Mouse (Mus musculus): ENCODE results near the gene Polr3e. TPM values are rescaled to one million over a fixed set of nuclear protein-coding genes. Genes with fewer than 3 reads are reported as not detected.

The Polr3e gene
- polyA plus RNA-seq, 1 experiment from 2014 or later = 19.9 TPM

GRCm38 (mm10) chr7:120879972-120880371 is 37.6 kb upstream of the Polr3e start:
- WGBS = 97% methylated on average over 3 of the region's 3 CpGs
- Histone ChIP-seq H3K4me2 (no peak overlapping the region), H3K27ac (ENCODE audit: low read depth, low read length) (no peak overlapping the region), H3K9ac (ENCODE audit: low read length) (no peak overlapping the region), H3K9me3 (ENCODE audit: control insufficient read depth, low read length) (no peaks in the 10 kb centered on the region), H3K4me3 (ENCODE audit: low read depth, low read length) (no peak overlapping the region), H3K4me1 (ENCODE audit: control insufficient read depth, insufficient read depth, low read length) (no peaks in the 10 kb centered on the region), H3K27me3 (ENCODE audit: control insufficient read depth, insufficient read depth, low read length) (no peaks in the 10 kb centered on the region), H3K36me3 (ENCODE audit: control insufficient read depth, insufficient read depth, low read length) (no peaks in the 10 kb centered on the region)
- DNase-seq (ENCODE audit: low spot score, missing footprints) (no peak), ATAC-seq (ENCODE audit: low FRiP score) (no peak)

DNA sequence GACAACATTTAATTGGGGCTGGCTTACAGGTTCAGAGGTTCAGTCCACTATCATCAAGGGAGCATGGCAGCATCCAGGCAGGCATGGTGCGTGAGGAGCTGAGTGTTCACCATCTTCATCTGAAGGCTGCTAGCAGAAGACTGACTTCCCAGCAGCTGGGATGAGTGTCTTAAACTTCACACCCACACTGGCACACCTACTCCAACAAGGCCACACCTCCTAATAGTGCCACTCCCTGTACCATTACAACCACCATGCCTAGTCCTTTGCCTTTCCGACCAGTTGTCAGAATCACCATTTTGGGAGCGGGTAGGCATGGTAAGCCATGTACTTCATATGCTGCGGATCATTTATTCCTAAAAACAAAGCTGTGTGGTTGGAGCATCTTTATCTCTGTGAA is 36.8 kb upstream of the Polr3e start:
- H3K9me3 ChIP-seq (ENCODE audit: control insufficient read depth, low read length) = no peaks in the 10 kb centered on the region
- no peak for ATAC-seq (ENCODE audit: low FRiP score)
- no peak overlapping the region for H3K4me2 ChIP-seq
- H3K4me3 ChIP-seq (ENCODE audit: low read depth, low read length) = no peak overlapping the region
- no peaks in the 10 kb centered on the region for H3K36me3 ChIP-seq (ENCODE audit: control insufficient read depth, insufficient read depth, low read length)
- H3K27me3 ChIP-seq (ENCODE audit: control insufficient read depth, insufficient read depth, low read length) = no peaks in the 10 kb centered on the region
- no peak overlapping the region for H3K27ac ChIP-seq (ENCODE audit: low read depth, low read length)
- WGBS = 97% methylated on average over 4 of the region's 4 CpGs
- DNase-seq (ENCODE audit: low spot score, missing footprints) = no peak
- H3K9ac ChIP-seq (ENCODE audit: low read length) = no peak overlapping the region
- no peaks in the 10 kb centered on the region for H3K4me1 ChIP-seq (ENCODE audit: control insufficient read depth, insufficient read depth, low read length)

DNA sequence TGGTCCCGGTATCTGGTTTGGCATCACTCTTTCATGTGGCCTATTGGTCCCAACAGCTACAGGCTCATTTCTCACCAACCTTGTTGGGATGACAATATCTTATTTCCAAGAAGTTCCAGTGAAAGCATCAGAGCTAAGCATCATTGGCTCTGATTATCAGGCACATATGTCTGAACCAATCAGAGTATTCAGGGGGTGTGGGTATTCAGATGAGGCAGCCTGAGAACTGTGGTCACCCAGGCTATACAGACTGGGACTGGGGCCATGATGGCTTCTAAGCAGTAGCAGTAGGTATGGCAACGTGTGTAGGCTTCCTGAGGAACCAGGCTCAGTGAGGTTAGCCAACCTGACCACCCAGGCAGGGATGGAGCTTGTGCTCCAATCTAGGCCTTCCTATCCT is 36.1 kb upstream of the Polr3e start:
- Histone ChIP-seq H3K9me3 (ENCODE audit: control insufficient read depth, low read length) (no peaks in the 10 kb centered on the region), H3K27me3 (ENCODE audit: control insufficient read depth, insufficient read depth, low read length) (no peaks in the 10 kb centered on the region), H3K9ac (ENCODE audit: low read length) (no peak overlapping the region), H3K4me2 (no peak overlapping the region), H3K4me1 (ENCODE audit: control insufficient read depth, insufficient read depth, low read length) (no peaks in the 10 kb centered on the region), H3K36me3 (ENCODE audit: control insufficient read depth, insufficient read depth, low read length) (no peaks in the 10 kb centered on the region), H3K4me3 (ENCODE audit: low read depth, low read length) (no peak overlapping the region), H3K27ac (ENCODE audit: low read depth, low read length) (no peak overlapping the region)
- 68% methylated on average over 2 of the region's 2 CpGs for WGBS
- ATAC-seq (ENCODE audit: low FRiP score) (no peak), DNase-seq (ENCODE audit: low spot score, missing footprints) (no peak)

GRCm38 (mm10) chr7:120882674-120883073 is 34.9 kb upstream of the Polr3e start:
- Histone ChIP-seq H3K4me3 (ENCODE audit: low read depth, low read length) (no peak overlapping the region), H3K27ac (ENCODE audit: low read depth, low read length) (no peak overlapping the region), H3K36me3 (ENCODE audit: control insufficient read depth, insufficient read depth, low read length) (no peaks in the 10 kb centered on the region), H3K4me2 (no peak overlapping the region), H3K4me1 (ENCODE audit: control insufficient read depth, insufficient read depth, low read length) (no peaks in the 10 kb centered on the region), H3K27me3 (ENCODE audit: control insufficient read depth, insufficient read depth, low read length) (no peaks in the 10 kb centered on the region), H3K9ac (ENCODE audit: low read length) (no peak overlapping the region), H3K9me3 (ENCODE audit: control insufficient read depth, low read length) (no peaks in the 10 kb centered on the region)
- no peak for DNase-seq (ENCODE audit: low spot score, missing footprints)
- WGBS = 87% methylated on average over 4 of the region's 4 CpGs
- no peak for ATAC-seq (ENCODE audit: low FRiP score)

- no peaks in the 10 kb centered on the region for H3K36me3 ChIP-seq (ENCODE audit: control insufficient read depth, insufficient read depth, low read length)
- ATAC-seq (ENCODE audit: low FRiP score) (no peak), DNase-seq (ENCODE audit: low spot score, missing footprints) (no peak)
- H3K4me1 ChIP-seq (ENCODE audit: control insufficient read depth, insufficient read depth, low read length) = no peaks in the 10 kb centered on the region
- 93% methylated on average over 4 of the region's 4 CpGs for WGBS
- no peak overlapping the region for H3K9ac ChIP-seq (ENCODE audit: low read length)
- H3K9me3 ChIP-seq (ENCODE audit: control insufficient read depth, low read length) = no peaks in the 10 kb centered on the region
- no peaks in the 10 kb centered on the region for H3K27me3 ChIP-seq (ENCODE audit: control insufficient read depth, insufficient read depth, low read length)
- H3K4me2 ChIP-seq = no peak overlapping the region
- H3K27ac ChIP-seq (ENCODE audit: low read depth, low read length) = no peak overlapping the region
- no peak overlapping the region for H3K4me3 ChIP-seq (ENCODE audit: low read depth, low read length)
These were observed 33.8 kb upstream of the Polr3e start for GRCm38 (mm10) chr7:120883523-120884290.

GRCm38 (mm10) chr7:120884746-120885145 is 32.8 kb upstream of the Polr3e start:
- no peak overlapping the region for H3K4me2 ChIP-seq
- 90% methylated on average over 4 of the region's 4 CpGs for WGBS

DNA sequence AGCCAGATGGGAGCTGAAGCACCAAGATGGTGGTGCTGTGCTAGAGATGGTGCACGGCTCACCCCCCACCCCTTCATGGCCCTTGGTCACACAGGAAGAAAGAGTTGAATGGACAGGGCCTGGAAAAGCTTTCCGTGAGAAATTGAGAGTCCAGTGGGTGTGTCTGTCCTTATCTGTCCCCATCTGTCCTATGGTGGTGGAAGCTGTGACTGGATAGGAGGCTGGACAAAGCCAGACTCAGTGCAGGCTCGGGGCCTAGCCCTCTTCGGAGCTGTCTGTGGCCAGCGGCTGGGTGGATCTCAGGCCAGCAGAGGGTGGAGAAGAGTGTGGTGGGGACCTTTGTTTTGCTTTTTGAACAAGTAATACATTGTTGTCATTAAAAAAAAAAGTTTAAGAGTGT is 24.4 kb upstream of the Polr3e start:
- Histone ChIP-seq H3K9ac (ENCODE audit: low read length) (no peak overlapping the region), H3K4me2 (no peak overlapping the region)
- ATAC-seq (ENCODE audit: low FRiP score) = no peak

More at GRCm38 (mm10) chr7:120884746-120885145, 32.8 kb upstream of the Polr3e start:
- H3K4me3 ChIP-seq (ENCODE audit: low read depth, low read length) = no peak overlapping the region
- H3K9me3 ChIP-seq (ENCODE audit: control insufficient read depth, low read length) = no peaks in the 10 kb centered on the region
- no peak for DNase-seq (ENCODE audit: low spot score, missing footprints)
- H3K27me3 ChIP-seq (ENCODE audit: control insufficient read depth, insufficient read depth, low read length) = no peaks in the 10 kb centered on the region
- H3K36me3 ChIP-seq (ENCODE audit: control insufficient read depth, insufficient read depth, low read length) = no peaks in the 10 kb centered on the region
- H3K27ac ChIP-seq (ENCODE audit: low read depth, low read length) = no peak overlapping the region
- no peaks in the 10 kb centered on the region for H3K4me1 ChIP-seq (ENCODE audit: control insufficient read depth, insufficient read depth, low read length)
- no peak for ATAC-seq (ENCODE audit: low FRiP score)
- H3K9ac ChIP-seq (ENCODE audit: low read length) = no peak overlapping the region

GRCm38 (mm10) chr7:120897054-120897453 is 20.5 kb upstream of the Polr3e start:
- no peak overlapping the region for H3K27ac ChIP-seq (ENCODE audit: low read depth, low read length)
- H3K36me3 ChIP-seq (ENCODE audit: control insufficient read depth, insufficient read depth, low read length) = no peaks in the 10 kb centered on the region
- H3K27me3 ChIP-seq (ENCODE audit: control insufficient read depth, insufficient read depth, low read length) = no peaks in the 10 kb centered on the region
- DNase-seq (ENCODE audit: low spot score, missing footprints) = no peak
- no peak for ATAC-seq (ENCODE audit: low FRiP score)
- no peak overlapping the region for H3K9ac ChIP-seq (ENCODE audit: low read length)
- H3K4me1 ChIP-seq (ENCODE audit: control insufficient read depth, insufficient read depth, low read length) = peaks cover 3% of the 10 kb centered on the region; the same call in 1 of the 2 replicates
- H3K4me3 ChIP-seq (ENCODE audit: low read depth, low read length) = no peak overlapping the region
- 93% methylated on average over 7 of the region's 7 CpGs for WGBS
- no peak overlapping the region for H3K4me2 ChIP-seq
- no peaks in the 10 kb centered on the region for H3K9me3 ChIP-seq (ENCODE audit: control insufficient read depth, low read length)

More for the DNA sequence above, 24.4 kb upstream of the Polr3e start:
- 84% methylated on average over 5 of the region's 5 CpGs for WGBS
- Histone ChIP-seq H3K27ac (ENCODE audit: low read depth, low read length) (no peak overlapping the region), H3K9me3 (ENCODE audit: control insufficient read depth, low read length) (no peaks in the 10 kb centered on the region), H3K4me3 (ENCODE audit: low read depth, low read length) (no peak overlapping the region), H3K27me3 (ENCODE audit: control insufficient read depth, insufficient read depth, low read length) (no peaks in the 10 kb centered on the region), H3K4me1 (ENCODE audit: control insufficient read depth, insufficient read depth, low read length) (no peaks in the 10 kb centered on the region), H3K36me3 (ENCODE audit: control insufficient read depth, insufficient read depth, low read length) (no peaks in the 10 kb centered on the region)
- no peak for DNase-seq (ENCODE audit: low spot score, missing footprints)

DNA sequence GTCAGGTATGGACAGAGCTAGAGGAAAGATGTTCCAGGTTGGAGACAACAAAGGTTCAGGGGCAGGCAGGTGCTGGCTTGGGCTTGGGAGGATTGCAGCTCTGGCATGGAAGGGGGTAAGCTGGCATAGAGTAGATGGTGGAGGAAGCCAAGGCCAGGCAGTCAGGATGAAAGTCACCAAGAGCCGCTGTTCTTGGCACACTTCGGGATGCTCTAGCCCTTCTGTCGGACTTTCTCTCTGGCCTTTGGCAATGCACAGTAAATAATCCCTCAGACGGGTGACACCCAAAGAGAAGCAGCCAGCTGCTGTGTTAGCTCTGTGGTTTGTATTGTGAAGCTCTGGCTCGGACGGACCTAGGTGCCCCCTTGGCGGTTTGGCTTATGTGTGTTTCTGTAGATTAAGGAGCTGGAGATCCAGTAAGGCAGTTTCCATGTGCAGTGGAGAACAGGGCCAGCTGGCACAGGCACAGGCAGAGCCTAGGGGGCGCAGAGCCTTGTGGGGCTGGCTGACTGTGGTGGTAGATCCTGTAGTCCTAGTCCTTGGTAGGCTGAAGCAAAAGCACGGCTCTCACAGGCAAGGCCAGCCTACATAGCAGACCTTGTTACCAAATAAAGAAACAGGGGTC is 19.7 kb upstream of the Polr3e start:
- no peak overlapping the region for H3K4me2 ChIP-seq
- no peak overlapping the region for H3K9ac ChIP-seq (ENCODE audit: low read length)
- DNase-seq (ENCODE audit: low spot score, missing footprints) (no peak), ATAC-seq (ENCODE audit: low FRiP score) (no peak)
- H3K4me1 ChIP-seq (ENCODE audit: control insufficient read depth, insufficient read depth, low read length) = peaks cover 5% of the 10 kb centered on the region; the same call in 1 of the 2 replicates
- no peaks in the 10 kb centered on the region for H3K36me3 ChIP-seq (ENCODE audit: control insufficient read depth, insufficient read depth, low read length)
- no peak overlapping the region for H3K4me3 ChIP-seq (ENCODE audit: low read depth, low read length)
- no peaks in the 10 kb centered on the region for H3K9me3 ChIP-seq (ENCODE audit: control insufficient read depth, low read length)
- 88% methylated on average over 9 of the region's 9 CpGs for WGBS
- H3K27ac ChIP-seq (ENCODE audit: low read depth, low read length) = no peak overlapping the region
- no peaks in the 10 kb centered on the region for H3K27me3 ChIP-seq (ENCODE audit: control insufficient read depth, insufficient read depth, low read length)

Measured in midbrain, embryonic 11.5 days (tissue).